Mouse (Mus musculus) ES-Bruce4 (cell line): ENCODE results near the gene Zfp945.

Experiments
- CTCF ChIP-seq: IDR thresholded peaks from one replicate; pipeline ENCODE4 v1.8.1; 2011; ENCODE audit warnings: low read depth, low read length
- EP300 ChIP-seq: IDR thresholded peaks from 2 replicates; pipeline ENCODE4 v1.6.1; 2011; ENCODE audit warnings: low read depth, low read length; ENCODE audit not compliant: insufficient read depth
- POLR2A ChIP-seq: IDR thresholded peaks from one replicate; pipeline ENCODE4 v1.8.1; 2011; ENCODE audit warnings: low read length; ENCODE audit not compliant: insufficient read depth

DNA sequence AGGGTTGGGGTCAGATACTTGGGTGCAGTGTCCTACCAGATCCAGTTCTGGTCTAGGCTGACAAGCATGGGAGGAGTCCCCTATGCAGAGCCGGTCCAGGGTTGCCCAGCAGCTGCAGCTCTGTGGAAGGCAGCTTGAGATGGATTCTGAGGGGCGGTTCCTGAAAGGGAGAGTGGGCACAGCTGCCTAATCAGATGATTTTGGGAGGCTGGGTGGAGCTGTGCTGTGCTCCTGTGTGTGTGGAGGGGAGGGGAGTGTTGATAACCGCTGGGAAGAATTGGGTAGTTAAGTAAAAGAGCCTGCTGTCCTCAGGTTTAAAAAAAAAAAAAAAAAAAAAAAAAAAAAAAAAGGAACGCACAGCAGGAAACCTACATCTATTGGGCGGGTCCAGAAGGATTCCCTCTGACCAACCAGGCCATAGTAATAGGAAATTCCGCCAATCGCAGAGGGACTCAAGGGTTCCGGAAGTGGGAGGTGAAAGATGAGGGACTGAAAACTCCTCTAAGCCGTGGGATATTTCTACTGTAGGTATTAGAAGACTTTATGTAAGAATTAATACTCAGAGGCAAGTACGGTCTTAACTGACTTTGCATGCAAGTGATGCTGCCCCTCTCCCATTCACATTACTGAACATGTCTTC is 17.2 kb upstream of the Zfp945 start:
- TF ChIP-seq CTCF, result no peak
- TF ChIP-seq POLR2A, result no peak
- TF ChIP-seq EP300, result no peak
